8 mouse cellular contexts compared by ENCODE assay signal in genomic region chr10:127509837-127510701, GRCm38 (mm10). TPM values are rescaled to one million over a fixed set of nuclear protein-coding genes. Genes with fewer than 3 reads are reported as not detected.
DNase-seq lines count a peak whose midpoint lies in the region; ATAC-seq and TF ChIP-seq lines count a peak whose summit lies in the region.

No protein-coding gene starts in this region.

- no peaks in the 10 kb centered on the region for H3K9me3 ChIP-seq in liver, embryonic 11.5 days (ENCODE audit: control insufficient read depth, low read length)
- H3K9me3 ChIP-seq in intestine, embryonic 14.5 days (ENCODE audit: control insufficient read depth, low read length): no peaks in the 10 kb centered on the region

- DNase-seq in liver, embryonic 11.5 days (ENCODE audit: low spot score): no peak
- no peak for DNase-seq in liver
- DNase-seq in cerebellum, postnatal 36 days: peak; percentile 44
- peak; percentile 60 for DNase-seq in intestine, embryonic 14.5 days (ENCODE audit: low spot score)
- no peak for DNase-seq in T-cell, adult 2 months (ENCODE audit: low spot score)
- DNase-seq in lung, postnatal 10 days: no peak

- peaks cover 46% of the 10 kb centered on the region for H3K4me1 ChIP-seq in liver, embryonic 11.5 days (replicated peaks; ENCODE audit: control insufficient read depth, insufficient read depth, low read length)
- peaks cover 25% of the 10 kb centered on the region for H3K4me1 ChIP-seq in intestine, embryonic 14.5 days (replicated peaks; ENCODE audit: control insufficient read depth, insufficient read depth, low read length)
- peaks cover 75% of the 10 kb centered on the region for H3K4me1 ChIP-seq in olfactory bulb, adult 2 months (ENCODE audit: control insufficient read depth, insufficient read depth, low read length)

- no peak for TF ChIP-seq POLR2A in olfactory bulb, adult 2 months (IDR thresholded peaks at IDR 0.05; ENCODE audit: insufficient read depth, low read depth, low read length)

- H3K4me2 ChIP-seq in liver, embryonic 11.5 days: peak overlapping the region; percentile 79
- H3K4me2 ChIP-seq in intestine, embryonic 14.5 days (ENCODE audit: low read length): peak overlapping the region; percentile 57; the same call in 1 of the 2 replicates

- H3K27me3 ChIP-seq in liver, embryonic 11.5 days (replicated peaks; ENCODE audit: control insufficient read depth, insufficient read depth, low read length): peaks cover 69% of the 10 kb centered on the region
- H3K27me3 ChIP-seq in intestine, embryonic 14.5 days (replicated peaks; ENCODE audit: control insufficient read depth, insufficient read depth, low read length): peaks cover 78% of the 10 kb centered on the region

- 10% methylated on average over 17 of the region's 17 CpGs for WGBS in liver, embryonic 11.5 days
- WGBS in intestine, embryonic 14.5 days: 17% methylated on average over 17 of the region's 17 CpGs
- 17% methylated on average over 17 of the region's 17 CpGs for WGBS in olfactory bulb, adult 2 months

- no peak overlapping the region for H3K9ac ChIP-seq in liver, embryonic 11.5 days (ENCODE audit: low read depth, low read length)
- H3K9ac ChIP-seq in intestine, embryonic 14.5 days (ENCODE audit: low read length): no peak overlapping the region

- no peak overlapping the region for H3K27ac ChIP-seq in liver, embryonic 11.5 days (ENCODE audit: low read depth, low read length)
- peak overlapping the region; percentile 22; the same call in 1 of the 2 replicates for H3K27ac ChIP-seq in intestine, embryonic 14.5 days (ENCODE audit: low read depth)
- peak overlapping the region; percentile 96 for H3K27ac ChIP-seq in olfactory bulb, adult 2 months (ENCODE audit: insufficient read depth, low read depth, low read length)

- 0 out of 2 replicates have a peak overlapping the region, but pooled peaks have one; percentile 43 for H3K4me3 ChIP-seq in liver, embryonic 11.5 days (ENCODE audit: low read depth, low read length)
- no peak overlapping the region for H3K4me3 ChIP-seq in intestine, embryonic 14.5 days (ENCODE audit: low read depth, low read length)
- peak overlapping the region; percentile 47 for H3K4me3 ChIP-seq in olfactory bulb, adult 2 months (ENCODE audit: insufficient read depth, low read depth, low read length)

- no peak for TF ChIP-seq CTCF in olfactory bulb, adult 2 months (IDR thresholded peaks at IDR 0.05; ENCODE audit: insufficient read depth, low read depth, low read length)

- no peak for ATAC-seq in liver, embryonic 11.5 days (replicated peaks; ENCODE audit: low FRiP score)
- no peak for ATAC-seq in intestine, embryonic 14.5 days (replicated peaks; ENCODE audit: low FRiP score, low TSS enrichment, low read depth)
- no peak for ATAC-seq in megakaryocyte-erythroid progenitor cell, adult 5-6 weeks (replicated peaks; ENCODE audit: low FRiP score, low TSS enrichment, poor library complexity, severe bottlenecking)

- no peaks in the 10 kb centered on the region for H3K36me3 ChIP-seq in liver, embryonic 11.5 days (ENCODE audit: control insufficient read depth, insufficient read depth, low read length)
- peaks cover 7% of the 10 kb centered on the region; the same call in 1 of the 2 replicates for H3K36me3 ChIP-seq in intestine, embryonic 14.5 days (ENCODE audit: control insufficient read depth, insufficient read depth, low read length)

RNA-seq across cellular contexts. Expression of gene Ndufa4l2, which starts 4.7 kb away (rescaled TPM):
- polyA plus RNA-seq in liver, embryonic 11.5 days (2014; fragmentation: Nextera tagmentation; extraction: Ambion mirVana): 34.2 TPM in 2 replicates
- 25.9 and 28.5 TPM in 2 replicates for polyA plus RNA-seq in intestine, embryonic 14.5 days (2014; fragmentation: Nextera tagmentation; extraction: Ambion mirVana)
- polyA plus RNA-seq in olfactory bulb, adult 2 months (2012; ENCODE audit: insufficient read depth, insufficient read length, low replicate concordance, missing spikeins): not detected in 2 replicates
- not detected in 2 replicates for total RNA-seq in megakaryocyte-erythroid progenitor cell, adult 5-6 weeks (2014; fragmentation: Nextera tagmentation)
- total RNA-seq in megakaryocyte-erythroid progenitor cell, adult 5-6 weeks (2017): not detected in 2 replicates

RNA-seq across cellular contexts. Expression of gene Stac3, which starts 8.6 kb away (rescaled TPM):
- 0.32 and 0.39 TPM in 2 replicates for polyA plus RNA-seq in liver, embryonic 11.5 days (2014; fragmentation: Nextera tagmentation; extraction: Ambion mirVana)
- polyA plus RNA-seq in intestine, embryonic 14.5 days (2014; fragmentation: Nextera tagmentation; extraction: Ambion mirVana): 0.32 TPM in 1 of 2 replicates, not detected in the other
- not detected in 2 replicates for polyA plus RNA-seq in olfactory bulb, adult 2 months (2012; ENCODE audit: insufficient read depth, insufficient read length, low replicate concordance, missing spikeins)
- total RNA-seq in megakaryocyte-erythroid progenitor cell, adult 5-6 weeks (2014; fragmentation: Nextera tagmentation): not detected in 2 replicates
- total RNA-seq in megakaryocyte-erythroid progenitor cell, adult 5-6 weeks (2017): not detected in 2 replicates

RNA-seq across cellular contexts. Expression of gene Shmt2, which starts 12.2 kb away (rescaled TPM):
- 261 and 286 TPM in 2 replicates for polyA plus RNA-seq in liver, embryonic 11.5 days (2014; fragmentation: Nextera tagmentation; extraction: Ambion mirVana)
- polyA plus RNA-seq in intestine, embryonic 14.5 days (2014; fragmentation: Nextera tagmentation; extraction: Ambion mirVana): 132 and 142 TPM in 2 replicates
- polyA plus RNA-seq in olfactory bulb, adult 2 months (2012; ENCODE audit: insufficient read depth, insufficient read length, low replicate concordance, missing spikeins): not detected in 2 replicates
- 159 and 164 TPM in 2 replicates for total RNA-seq in megakaryocyte-erythroid progenitor cell, adult 5-6 weeks (2014; fragmentation: Nextera tagmentation)
- total RNA-seq in megakaryocyte-erythroid progenitor cell, adult 5-6 weeks (2017): 76.6 and 87.1 TPM in 2 replicates

RNA-seq across cellular contexts. Expression of gene Nxph4, which starts 24.3 kb away (rescaled TPM):
- polyA plus RNA-seq in liver, embryonic 11.5 days (2014; fragmentation: Nextera tagmentation; extraction: Ambion mirVana): 0.56 TPM in 1 of 2 replicates, not detected in the other
- polyA plus RNA-seq in intestine, embryonic 14.5 days (2014; fragmentation: Nextera tagmentation; extraction: Ambion mirVana): 4.0 and 5.5 TPM in 2 replicates
- polyA plus RNA-seq in olfactory bulb, adult 2 months (2012; ENCODE audit: insufficient read depth, insufficient read length, low replicate concordance, missing spikeins): not detected in 2 replicates
- not detected in 2 replicates for total RNA-seq in megakaryocyte-erythroid progenitor cell, adult 5-6 weeks (2014; fragmentation: Nextera tagmentation)
- total RNA-seq in megakaryocyte-erythroid progenitor cell, adult 5-6 weeks (2017): not detected in 2 replicates

Comparison
In these comparisons a context has a peak if more than half of its experiments do, and no peak if none do; other contexts are left out.
1. DNase-seq: peak in cerebellum, postnatal 36 days (2 of 2) and intestine, embryonic 14.5 days (single experiment); none in liver, embryonic 11.5 days (single experiment), liver (single experiment), T-cell, adult 2 months (single experiment) and lung, postnatal 10 days (single experiment).
2. RNA of gene Ndufa4l2, which starts 4.7 kb away (polyA plus RNA-seq): 34.2 TPM in liver, embryonic 11.5 days and 25.9 to 28.5 TPM in intestine, embryonic 14.5 days; not detected in olfactory bulb, adult 2 months; every median in the first group is over 10 times any median in the second.